Mouse (Mus musculus) myocyte (in vitro differentiated cells): ENCODE results near the gene Smad1. TPM values are rescaled to one million over a fixed set of nuclear protein-coding genes. Genes with fewer than 3 reads are reported as not detected.

Source experiments
- H3K27me3 ChIP-seq: one replicate; pipeline ENCODE4 v1.6.1; 2011; ENCODE audit not compliant: control insufficient read depth, insufficient read depth, insufficient read length
- H3K36me3 ChIP-seq: one replicate; pipeline ENCODE4 v1.6.1; 2011; ENCODE audit not compliant: control insufficient read depth, insufficient read depth
- H3K4me2 ChIP-seq: one replicate; pipeline ENCODE4 v1.6.1; 2011; ENCODE audit warnings: low read depth, control low read depth
- H3K4me3 ChIP-seq: one replicate; pipeline ENCODE4 v1.5.1; 2011; ENCODE audit warnings: mild to moderate bottlenecking, control low read depth, moderate library complexity
- H3K79me2 ChIP-seq: one replicate; pipeline ENCODE4 v1.6.1; 2011; ENCODE audit not compliant: control insufficient read depth, insufficient read depth
- H3ac ChIP-seq: one replicate; pipeline ENCODE4 v1.6.1; 2011; ENCODE audit not compliant: control insufficient read depth, insufficient read length
- CEBPB ChIP-seq: IDR thresholded peaks from 2 replicates; pipeline ENCODE4 v1.6.1; 2011; ENCODE audit warnings: mild to moderate bottlenecking, moderate library complexity; ENCODE audit not compliant: poor library complexity, insufficient read depth, severe bottlenecking
- E2F4 ChIP-seq: IDR thresholded peaks from one replicate; pipeline ENCODE4 v1.6.1; 2011; ENCODE audit warnings: mild to moderate bottlenecking, control low read depth, moderate library complexity; ENCODE audit not compliant: insufficient read depth
- MAX ChIP-seq: IDR thresholded peaks from one replicate; pipeline ENCODE4 v1.6.1; 2011; ENCODE audit warnings: low read depth, mild to moderate bottlenecking, control low read depth
- MYOD1 ChIP-seq, 3 experiments: IDR thresholded peaks; one replicate each; pipeline ENCODE4 v1.6.1; 2011; ENCODE audit warnings: control low read depth in 2 of 3, low read depth in 2 of 3, mild to moderate bottlenecking in 2 of 3, moderate library complexity in 1 of 3; ENCODE audit not compliant: insufficient read length in 2 of 3, control insufficient read depth in 1 of 3
- MYOG ChIP-seq, 3 experiments: IDR thresholded peaks; one replicate each; pipeline ENCODE4 v1.6.1; 2011; ENCODE audit warnings: control low read depth in 2 of 3, low read depth in 2 of 3, mild to moderate bottlenecking in 2 of 3; ENCODE audit not compliant: insufficient read length in 2 of 3, control insufficient read depth in 1 of 3, insufficient read depth in 1 of 3
- POLR2A ChIP-seq: IDR thresholded peaks from one replicate; pipeline ENCODE4 v1.6.1; 2011; ENCODE audit warnings: low read depth, mild to moderate bottlenecking, control low read depth, moderate library complexity; ENCODE audit not compliant: insufficient read length
- POLR2AphosphoS2 ChIP-seq: IDR thresholded peaks from one replicate; pipeline ENCODE4 v1.6.1; 2011; ENCODE audit warnings: low read depth, control low read depth; ENCODE audit not compliant: insufficient read length
- REST ChIP-seq: IDR thresholded peaks from one replicate; pipeline ENCODE4 v1.6.1; 2011; ENCODE audit warnings: mild to moderate bottlenecking, control low read depth, moderate library complexity; ENCODE audit not compliant: insufficient read depth, insufficient read length
- SRF ChIP-seq: IDR thresholded peaks from one replicate; pipeline ENCODE4 v1.6.1; 2011; ENCODE audit warnings: low read depth; ENCODE audit not compliant: control insufficient read depth, insufficient read length
- TCF12 ChIP-seq: IDR thresholded peaks from one replicate; pipeline ENCODE4 v1.6.1; 2011; ENCODE audit warnings: mild to moderate bottlenecking, control low read depth; ENCODE audit not compliant: poor library complexity, insufficient read depth, severe bottlenecking
- TCF3 ChIP-seq: IDR thresholded peaks from one replicate; pipeline ENCODE4 v1.6.1; 2011; ENCODE audit warnings: low read depth, control low read depth; ENCODE audit not compliant: insufficient read length
- USF1 ChIP-seq: IDR thresholded peaks from one replicate; pipeline ENCODE4 v1.6.1; 2011; ENCODE audit warnings: low read depth, mild to moderate bottlenecking, control low read depth, moderate library complexity
- polyA plus RNA-seq: library from polyadenylated mRNA; unstranded; fragments of >200 nt; fragmentation: generic; extraction: Trizol; gene quantifications from one replicate; pipeline ENCODE4 v1.2.1, GENCODE M21; 2012; ENCODE audit warnings: missing spikeins

The Smad1 gene
- polyA plus RNA-seq, 1 experiment = 9.5 TPM

DNA sequence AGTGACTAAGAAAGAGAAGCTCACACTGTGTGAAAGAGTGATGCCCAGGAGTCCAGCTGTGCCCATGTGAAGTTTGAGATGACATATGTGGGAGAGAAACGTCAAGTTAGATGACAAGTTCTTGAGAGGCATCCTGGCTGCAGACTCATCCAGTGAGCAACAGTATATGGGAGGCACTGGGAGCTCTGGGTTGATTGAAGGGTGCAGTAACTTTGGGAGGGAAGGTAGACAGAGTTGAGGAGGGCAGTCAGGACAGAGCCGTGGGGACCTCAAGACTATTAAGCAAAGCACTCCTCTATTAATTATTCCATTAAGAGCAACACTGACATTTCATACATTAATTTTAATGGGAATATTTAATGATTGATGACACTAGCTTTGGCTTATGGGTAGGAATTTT is 69.6 kb downstream of the Smad1 start:
- Histone ChIP-seq H3ac (no peak overlapping the region), H3K4me2 (no peak overlapping the region), H3K4me3 (no peak overlapping the region), H3K79me2 (no peaks in the 10 kb centered on the region), H3K27me3 (peaks cover 2% of the 10 kb centered on the region), H3K36me3 (no peaks in the 10 kb centered on the region)
- TF ChIP-seq MYOG (IDR thresholded peaks at IDR 0.05; ENCODE audit: control insufficient read depth in 1 of 3, insufficient read depth in 1 of 3, insufficient read length in 2 of 3, low read depth in 2 of 3) = no peak
- no peak for TF ChIP-seq E2F4
- TF ChIP-seq POLR2AphosphoS2 = no peak
- TF ChIP-seq POLR2A = no peak
- no peak for TF ChIP-seq MAX
- no peak for TF ChIP-seq TCF3
- TF ChIP-seq USF1 = no peak
- TF ChIP-seq CEBPB = no peak
- no peak for TF ChIP-seq MYOD1 (IDR thresholded peaks at IDR 0.05; ENCODE audit: control insufficient read depth in 1 of 3, insufficient read length in 2 of 3, low read depth in 2 of 3)

DNA sequence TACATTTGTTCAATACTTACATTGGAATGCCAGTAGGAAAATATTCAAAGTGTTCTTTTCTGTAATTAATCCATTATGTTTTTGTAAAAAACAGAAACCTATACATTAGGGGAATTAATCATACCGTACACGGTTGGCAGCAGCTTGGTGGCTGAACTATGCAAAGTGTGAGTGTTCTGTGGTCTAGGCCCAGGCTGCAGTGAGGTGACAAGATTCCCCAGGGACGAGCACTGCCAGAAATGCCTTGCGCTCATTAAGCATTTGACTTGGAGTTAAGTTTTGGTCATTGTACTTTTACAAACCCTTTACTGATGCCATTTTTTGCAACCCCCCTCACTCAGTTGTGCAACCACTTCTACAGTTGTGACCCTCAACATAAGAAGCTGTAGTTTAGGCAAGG is 70.1 kb downstream of the Smad1 start:
- TF ChIP-seq MYOG (IDR thresholded peaks at IDR 0.05; ENCODE audit: control insufficient read depth in 1 of 3, insufficient read depth in 1 of 3, insufficient read length in 2 of 3, low read depth in 2 of 3) = no peak
- TF ChIP-seq CEBPB = no peak
- no peak for TF ChIP-seq POLR2AphosphoS2
- TF ChIP-seq TCF3 = no peak
- no peak for TF ChIP-seq MAX
- no peak for TF ChIP-seq E2F4
- TF ChIP-seq POLR2A = no peak
- TF ChIP-seq TCF12 = no peak
- TF ChIP-seq REST = no peak
- TF ChIP-seq USF1 = no peak
- no peak for TF ChIP-seq SRF
- no peak for TF ChIP-seq MYOD1 (IDR thresholded peaks at IDR 0.05; ENCODE audit: control insufficient read depth in 1 of 3, insufficient read length in 2 of 3, low read depth in 2 of 3)
- Histone ChIP-seq H3K27me3 (peaks cover 8% of the 10 kb centered on the region), H3K79me2 (no peaks in the 10 kb centered on the region), H3ac (no peak overlapping the region), H3K4me3 (no peak overlapping the region), H3K4me2 (no peak overlapping the region), H3K36me3 (no peaks in the 10 kb centered on the region)

DNA sequence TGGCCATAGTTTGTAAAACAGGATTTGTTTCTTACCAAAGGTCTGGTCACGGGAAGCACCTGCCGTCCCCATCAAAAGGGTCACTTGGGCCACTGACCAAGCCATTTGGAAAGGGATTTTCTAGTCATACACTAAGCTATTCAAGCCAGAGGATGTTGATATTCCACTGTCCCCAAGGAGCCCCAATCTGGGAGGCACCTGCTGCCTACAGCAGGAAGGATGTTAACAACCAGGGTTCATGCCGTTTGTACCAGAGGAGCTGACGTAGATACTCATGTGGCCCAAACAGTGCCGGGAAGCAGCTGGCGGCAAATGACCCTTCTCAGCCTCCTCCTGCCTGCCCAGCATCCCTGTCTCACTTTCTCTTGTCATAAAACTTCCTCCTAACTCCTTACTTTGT is 73.8 kb downstream of the Smad1 start:
- no peak overlapping the region for H3K4me2 ChIP-seq
- peaks cover 12% of the 10 kb centered on the region for H3K27me3 ChIP-seq
- H3ac ChIP-seq = no peak overlapping the region
- no peaks in the 10 kb centered on the region for H3K36me3 ChIP-seq
- no peaks in the 10 kb centered on the region for H3K79me2 ChIP-seq
- no peak for TF ChIP-seq E2F4
- no peak for TF ChIP-seq MAX
- TF ChIP-seq USF1 = no peak
- no peak for TF ChIP-seq MYOG (IDR thresholded peaks at IDR 0.05; ENCODE audit: control insufficient read depth in 1 of 3, insufficient read depth in 1 of 3, insufficient read length in 2 of 3, low read depth in 2 of 3)
- no peak for TF ChIP-seq POLR2AphosphoS2
- no peak for TF ChIP-seq TCF12
- no peak for TF ChIP-seq REST
- TF ChIP-seq SRF = no peak
- no peak for TF ChIP-seq TCF3
- TF ChIP-seq MYOD1 (IDR thresholded peaks at IDR 0.05; ENCODE audit: control insufficient read depth in 1 of 3, insufficient read length in 2 of 3, low read depth in 2 of 3) = no peak
- TF ChIP-seq CEBPB = no peak
- no peak for TF ChIP-seq POLR2A
- H3K4me3 ChIP-seq = no peak overlapping the region

DNA sequence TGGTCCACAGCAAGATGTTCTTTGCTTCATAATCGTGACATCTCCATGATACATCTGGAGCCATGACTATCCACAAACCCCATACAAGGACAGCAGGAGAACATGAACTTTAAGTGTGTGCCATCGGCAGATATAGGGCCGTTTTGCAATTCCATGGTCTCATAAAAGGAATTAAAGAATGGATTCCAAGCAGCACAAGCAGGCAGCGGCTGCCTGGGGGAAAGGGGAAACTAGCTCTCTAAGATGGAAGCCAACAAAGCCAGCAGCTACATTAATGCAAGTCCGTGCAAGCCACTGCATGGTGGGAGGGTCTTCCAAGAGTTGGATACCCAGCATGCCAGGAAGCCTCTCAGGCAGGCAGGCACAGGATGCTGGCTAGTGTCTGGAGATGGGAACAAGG is 74.4 kb downstream of the Smad1 start:
- H3K36me3 ChIP-seq = no peaks in the 10 kb centered on the region
- no peak overlapping the region for H3ac ChIP-seq
- no peaks in the 10 kb centered on the region for H3K79me2 ChIP-seq
- H3K27me3 ChIP-seq = peaks cover 12% of the 10 kb centered on the region
- H3K4me3 ChIP-seq = no peak overlapping the region
- no peak for TF ChIP-seq REST
- no peak for TF ChIP-seq TCF12
- no peak for TF ChIP-seq POLR2AphosphoS2
- no peak for TF ChIP-seq SRF
- no peak for TF ChIP-seq MYOD1 (IDR thresholded peaks at IDR 0.05; ENCODE audit: control insufficient read depth in 1 of 3, insufficient read length in 2 of 3, low read depth in 2 of 3)
- TF ChIP-seq MAX = no peak
- no peak for TF ChIP-seq CEBPB
- no peak for TF ChIP-seq E2F4
- TF ChIP-seq TCF3 = no peak
- TF ChIP-seq USF1 = no peak
- TF ChIP-seq MYOG (IDR thresholded peaks at IDR 0.05; ENCODE audit: control insufficient read depth in 1 of 3, insufficient read depth in 1 of 3, insufficient read length in 2 of 3, low read depth in 2 of 3) = no peak
- TF ChIP-seq POLR2A = no peak
- no peak overlapping the region for H3K4me2 ChIP-seq

DNA sequence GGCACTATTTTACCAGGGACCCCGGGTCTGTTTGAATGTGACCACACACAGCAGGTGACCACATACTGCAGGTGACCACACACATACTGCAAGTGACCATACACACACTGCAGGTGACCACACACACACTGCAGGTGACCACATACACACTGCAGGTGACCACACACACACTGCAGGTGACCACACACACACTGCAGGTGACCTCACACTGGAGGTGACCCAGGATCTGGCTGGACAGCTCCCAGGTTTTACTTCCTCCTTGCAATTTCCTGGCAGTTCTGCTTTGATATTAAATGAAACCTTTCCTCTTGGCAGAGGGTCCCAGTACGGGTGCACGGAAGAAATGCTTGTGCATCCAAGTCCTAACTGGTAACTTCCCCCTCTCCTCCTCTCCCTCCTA is 75.3 kb downstream of the Smad1 start:
- Histone ChIP-seq H3K4me2 (no peak overlapping the region), H3K27me3 (peaks cover 12% of the 10 kb centered on the region), H3K79me2 (no peaks in the 10 kb centered on the region), H3ac (no peak overlapping the region), H3K36me3 (no peaks in the 10 kb centered on the region), H3K4me3 (no peak overlapping the region)
- no peak for TF ChIP-seq E2F4
